Mouse (Mus musculus): Measurements from ENCODE around the gene Gm17581. TPM values are rescaled to one million over a fixed set of nuclear protein-coding genes. Genes with fewer than 3 reads are reported as not detected.

Gm17581 gene
- polyA plus RNA-seq, 1 experiment, result not detected

DNA sequence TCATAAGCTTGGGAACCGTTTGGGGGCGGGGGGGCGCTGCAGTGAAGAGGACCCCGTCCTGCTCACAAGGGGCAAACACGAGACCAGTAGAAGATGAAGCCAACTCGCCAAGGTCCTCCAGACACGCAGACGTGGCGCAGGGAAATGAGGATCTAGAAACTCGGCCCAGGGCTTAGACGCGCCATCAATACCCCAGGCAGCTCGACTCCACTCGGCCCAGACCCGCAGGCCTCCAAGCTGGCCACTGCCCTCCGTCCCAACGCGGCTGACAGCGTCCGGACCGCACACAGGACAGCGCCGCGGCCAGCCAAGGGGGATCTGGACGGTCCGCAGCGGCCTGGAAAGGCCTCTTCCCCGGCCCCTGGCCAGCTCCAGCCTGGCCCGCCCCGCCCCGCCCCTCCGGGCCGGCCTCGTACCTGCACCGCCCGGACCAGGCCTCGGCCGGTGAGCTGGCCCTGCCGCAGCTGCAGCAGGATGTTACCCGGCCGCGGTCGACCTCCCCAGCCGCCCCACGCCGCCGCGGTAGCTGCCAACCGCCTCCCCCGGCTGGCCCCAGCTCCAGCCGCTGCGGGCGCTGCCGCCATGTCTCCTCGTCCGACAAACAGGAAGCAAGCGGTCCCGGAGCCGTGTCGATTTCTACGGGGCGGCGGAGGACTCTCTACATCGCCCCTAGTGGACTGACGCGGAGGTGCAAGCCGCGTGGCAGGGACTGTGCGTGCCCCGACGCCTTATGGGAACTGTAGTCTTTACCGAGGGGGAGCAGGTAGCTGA, 43.8 kb downstream of the Gm17581 start, which contains the start of gene Trpc4ap:
Gene Trpc4ap (minus strand): TSS at position 662 of the 771 bp plus-strand sequence.
- H3K27me3 ChIP-seq (ENCODE audit: control insufficient read depth, insufficient read depth, low read length), result no peaks in the 10 kb centered on the region
- H3K36me3 ChIP-seq (ENCODE audit: control insufficient read depth, insufficient read depth, low read length), result peaks cover 4% of the 10 kb centered on the region; the same call in 1 of the 2 replicates
- H3K27ac ChIP-seq (ENCODE audit: insufficient read depth, low read length), result peak within 1 kb of the TSS; percentile 83
- WGBS, result under 1% methylated on average over 60 of the region's 72 CpGs
- TF ChIP-seq POLR2A (IDR thresholded peaks at IDR 0.05; ENCODE audit: low read depth, low read length), result peak; percentile 78
- peak; percentile 97 for TF ChIP-seq CTCF (IDR thresholded peaks at IDR 0.05; ENCODE audit: extremely low read depth, insufficient read depth, insufficient read length, insufficient replicate concordance)
- peak within 1 kb of the TSS; percentile 95 for H3K4me3 ChIP-seq (ENCODE audit: extremely low read depth, insufficient read depth, insufficient read length)
- H3K4me1 ChIP-seq (ENCODE audit: control insufficient read depth, insufficient read depth, insufficient read length), result peaks cover 10% of the 10 kb centered on the region; the same call in 1 of the 2 replicates
- DNase-seq (ENCODE audit: low read depth in 1 of 2, low spot score in 2 of 2), result peak; percentile 84 to 94

DNA sequence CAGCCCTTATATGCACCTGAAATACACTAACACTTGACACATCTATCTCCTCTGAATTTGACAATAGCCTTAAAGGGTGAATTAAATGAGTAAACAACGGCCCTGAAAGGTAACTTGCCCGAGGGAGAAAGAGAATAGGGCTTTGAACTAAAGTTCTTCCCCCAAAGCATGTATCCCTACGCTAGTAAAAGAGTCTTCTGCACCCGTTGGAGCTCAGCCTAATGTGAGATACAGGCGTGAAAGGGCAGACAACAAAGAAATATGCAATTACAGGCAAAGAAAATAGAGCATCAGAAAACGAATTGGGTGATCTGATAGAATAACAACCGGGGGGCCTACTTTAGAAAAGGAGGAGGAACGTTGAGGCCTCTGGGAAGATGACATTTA, 44.3 kb downstream of the Gm17581 start:
- no peak for DNase-seq (ENCODE audit: low read depth in 1 of 2, low spot score in 2 of 2)
- H3K27me3 ChIP-seq (ENCODE audit: control insufficient read depth, insufficient read depth, low read length), result no peaks in the 10 kb centered on the region
- WGBS, result 2% methylated on average over 8 of the region's 8 CpGs
- H3K27ac ChIP-seq (ENCODE audit: insufficient read depth, low read length), result no peak overlapping the region
- H3K36me3 ChIP-seq (ENCODE audit: control insufficient read depth, insufficient read depth, low read length), result peaks cover 4% of the 10 kb centered on the region; the same call in 1 of the 2 replicates
- H3K4me3 ChIP-seq (ENCODE audit: extremely low read depth, insufficient read depth, insufficient read length), result peak overlapping the region; percentile 95
- peaks cover 7% of the 10 kb centered on the region; the same call in 1 of the 2 replicates for H3K4me1 ChIP-seq (ENCODE audit: control insufficient read depth, insufficient read depth, insufficient read length)
- TF ChIP-seq POLR2A (IDR thresholded peaks at IDR 0.05; ENCODE audit: low read depth, low read length) (no peak), CTCF (IDR thresholded peaks at IDR 0.05; ENCODE audit: extremely low read depth, insufficient read depth, insufficient read length, insufficient replicate concordance) (no peak)

GRCm38 (mm10) chr2:155689211-155689610, 46.5 kb downstream of the Gm17581 start:
- no peak overlapping the region for H3K4me3 ChIP-seq (ENCODE audit: extremely low read depth, insufficient read depth, insufficient read length)
- peaks cover 6% of the 10 kb centered on the region; the same call in 1 of the 2 replicates for H3K36me3 ChIP-seq (ENCODE audit: control insufficient read depth, insufficient read depth, low read length)
- H3K27ac ChIP-seq (ENCODE audit: insufficient read depth, low read length), result no peak overlapping the region
- no peaks in the 10 kb centered on the region for H3K27me3 ChIP-seq (ENCODE audit: control insufficient read depth, insufficient read depth, low read length)
- WGBS, result 89% methylated on average over 4 of the region's 4 CpGs
- TF ChIP-seq POLR2A (IDR thresholded peaks at IDR 0.05; ENCODE audit: low read depth, low read length) (no peak), CTCF (IDR thresholded peaks at IDR 0.05; ENCODE audit: extremely low read depth, insufficient read depth, insufficient read length, insufficient replicate concordance) (no peak)
- DNase-seq (ENCODE audit: low read depth in 1 of 2, low spot score in 2 of 2), result no peak
- H3K4me1 ChIP-seq (ENCODE audit: control insufficient read depth, insufficient read depth, insufficient read length), result peaks cover 7% of the 10 kb centered on the region; the same call in 1 of the 2 replicates

GRCm38 (mm10) chr2:155687746-155688145, 47.9 kb downstream of the Gm17581 start:
- H3K27ac ChIP-seq (ENCODE audit: insufficient read depth, low read length), result no peak overlapping the region
- peaks cover 6% of the 10 kb centered on the region; the same call in 1 of the 2 replicates for H3K36me3 ChIP-seq (ENCODE audit: control insufficient read depth, insufficient read depth, low read length)
- no peaks in the 10 kb centered on the region for H3K27me3 ChIP-seq (ENCODE audit: control insufficient read depth, insufficient read depth, low read length)
- WGBS, result 91% methylated on average over 11 of the region's 11 CpGs
- DNase-seq (ENCODE audit: low read depth in 1 of 2, low spot score in 2 of 2), result no peak
- TF ChIP-seq POLR2A (IDR thresholded peaks at IDR 0.05; ENCODE audit: low read depth, low read length) (no peak), CTCF (IDR thresholded peaks at IDR 0.05; ENCODE audit: extremely low read depth, insufficient read depth, insufficient read length, insufficient replicate concordance) (no peak)
- no peak overlapping the region for H3K4me3 ChIP-seq (ENCODE audit: extremely low read depth, insufficient read depth, insufficient read length)
- H3K4me1 ChIP-seq (ENCODE audit: control insufficient read depth, insufficient read depth, insufficient read length), result peaks cover 11% of the 10 kb centered on the region; the same call in 1 of the 2 replicates

- TF ChIP-seq CTCF (IDR thresholded peaks at IDR 0.05; ENCODE audit: extremely low read depth, insufficient read depth, insufficient read length, insufficient replicate concordance) (no peak), POLR2A (IDR thresholded peaks at IDR 0.05; ENCODE audit: low read depth, low read length) (no peak)
- Histone ChIP-seq H3K4me3 (ENCODE audit: extremely low read depth, insufficient read depth, insufficient read length) (no peak overlapping the region), H3K27ac (ENCODE audit: insufficient read depth, low read length) (no peak overlapping the region)
Measured at GRCm38 (mm10) chr2:155686572-155686971, 49.1 kb downstream of the Gm17581 start.

More at GRCm38 (mm10) chr2:155686572-155686971, 49.1 kb downstream of the Gm17581 start:
- 67% methylated on average over 5 of the region's 5 CpGs for WGBS
- Histone ChIP-seq H3K27me3 (ENCODE audit: control insufficient read depth, insufficient read depth, low read length) (no peaks in the 10 kb centered on the region), H3K36me3 (ENCODE audit: control insufficient read depth, insufficient read depth, low read length) (peaks cover 6% of the 10 kb centered on the region; the same call in 1 of the 2 replicates), H3K4me1 (ENCODE audit: control insufficient read depth, insufficient read depth, insufficient read length) (peaks cover 14% of the 10 kb centered on the region; the same call in 1 of the 2 replicates)
- no peak for DNase-seq (ENCODE audit: low read depth in 1 of 2, low spot score in 2 of 2)

Other genes starting within 250 kb of the Gm17581 start
- 13.1 TPM in 2 replicates for gene Acss2, start 217.9 kb downstream of the Gm17581 start, polyA plus RNA-seq (2012; rRNA removed)
- 8.1 and 9.6 TPM in 2 replicates for gene Ggt7, start 217.6 kb downstream of the Gm17581 start, polyA plus RNA-seq (2012; rRNA removed)
- 9.9 and 11.3 TPM in 2 replicates for gene Gss, start 143.1 kb downstream of the Gm17581 start, polyA plus RNA-seq (2012; rRNA removed)
- gene Myh7b, start 124.7 kb downstream of the Gm17581 start, polyA plus RNA-seq (2012; rRNA removed), result 0.04 TPM in 2 replicates
- gene Trpc4ap, start 43.5 kb downstream of the Gm17581 start, polyA plus RNA-seq (2012; rRNA removed), result 144 and 162 TPM in 2 replicates
- 65.0 and 70.8 TPM in 2 replicates for gene Edem2, start 6.4 kb downstream of the Gm17581 start, polyA plus RNA-seq (2012; rRNA removed)
- 9.0 and 10.5 TPM in 2 replicates for gene Procr, start 15.3 kb upstream of the Gm17581 start, polyA plus RNA-seq (2012; rRNA removed)
- gene Mmp24, start 39.5 kb upstream of the Gm17581 start, polyA plus RNA-seq (2012; rRNA removed), result 0.01 TPM in 1 of 2 replicates, not detected in the other
- gene BC029722, start 83.6 kb upstream of the Gm17581 start, polyA plus RNA-seq (2012; rRNA removed), result 31.9 and 43.7 TPM in 2 replicates
- 77.0 and 90.7 TPM in 2 replicates for gene Eif6, start 91.1 kb upstream of the Gm17581 start, polyA plus RNA-seq (2012; rRNA removed)
- not detected in 2 replicates for gene Fam83c, start 99.0 kb upstream of the Gm17581 start, polyA plus RNA-seq (2012; rRNA removed)
- 8.7 and 12.1 TPM in 2 replicates for gene Uqcc1, start 194.4 kb upstream of the Gm17581 start, polyA plus RNA-seq (2012; rRNA removed)
- gene Gm15557, start 204.9 kb upstream of the Gm17581 start, polyA plus RNA-seq (2012; rRNA removed), result not detected in 2 replicates
- not detected in 2 replicates for gene Gdf5, start 209.5 kb upstream of the Gm17581 start, polyA plus RNA-seq (2012; rRNA removed)
- 13.8 and 16.7 TPM in 2 replicates for gene Cep250, start 220.6 kb upstream of the Gm17581 start, polyA plus RNA-seq (2012; rRNA removed)

Data from spleen, adult 2 months (tissue).